Mouse (Mus musculus): ENCODE results near the gene Tex37.

The Tex37 gene

GRCm38 (mm10) chr6:70918827-70919226 is at the start of gene Tex37:
Gene Tex37, minus strand, starts transcription at chr6:70918927.
- peaks cover 10% of the 10 kb centered on the region for H3K4me1 ChIP-seq (replicated peaks; ENCODE audit: low read depth, low read length)
- no peak within 1 kb of the TSS for H3K4me3 ChIP-seq (replicated peaks; ENCODE audit: low read length)
- H3K36me3 ChIP-seq (ENCODE audit: insufficient read depth, low read length) = no peaks in the 10 kb centered on the region
- H3K27me3 ChIP-seq (ENCODE audit: insufficient read depth, low read length) = peaks cover 30% of the 10 kb centered on the region
- TF ChIP-seq NANOG (IDR thresholded peaks at IDR 0.05; ENCODE audit: borderline replicate concordance, low read length) (no peak), POU5F1 (IDR thresholded peaks at IDR 0.05; ENCODE audit: borderline replicate concordance, low read length) (no peak), CTCF (conservative IDR thresholded peaks at IDR 0.05; ENCODE audit: low read length) (no peak)
- H3K9me3 ChIP-seq (ENCODE audit: low read length) = no peaks in the 10 kb centered on the region

- Histone ChIP-seq H3K4me3 (replicated peaks; ENCODE audit: low read length) (no peak overlapping the region), H3K27me3 (ENCODE audit: insufficient read depth, low read length) (peaks cover 49% of the 10 kb centered on the region), H3K9me3 (ENCODE audit: low read length) (no peaks in the 10 kb centered on the region), H3K4me1 (replicated peaks; ENCODE audit: low read depth, low read length) (peaks cover 65% of the 10 kb centered on the region), H3K36me3 (ENCODE audit: insufficient read depth, low read length) (no peaks in the 10 kb centered on the region)
- no peak for TF ChIP-seq POU5F1 (IDR thresholded peaks at IDR 0.05; ENCODE audit: borderline replicate concordance, low read length)
- no peak for TF ChIP-seq CTCF (conservative IDR thresholded peaks at IDR 0.05; ENCODE audit: low read length)
- TF ChIP-seq NANOG (IDR thresholded peaks at IDR 0.05; ENCODE audit: borderline replicate concordance, low read length) = no peak
Observed at GRCm38 (mm10) chr6:70968291-70968690, 49.6 kb upstream of the Tex37 start.

GRCm38 (mm10) chr6:70967422-70967821 is 48.7 kb upstream of the Tex37 start:
- TF ChIP-seq POU5F1 (IDR thresholded peaks at IDR 0.05; ENCODE audit: borderline replicate concordance, low read length) (no peak), NANOG (IDR thresholded peaks at IDR 0.05; ENCODE audit: borderline replicate concordance, low read length) (no peak), CTCF (conservative IDR thresholded peaks at IDR 0.05; ENCODE audit: low read length) (no peak)
- peaks cover 49% of the 10 kb centered on the region for H3K27me3 ChIP-seq (ENCODE audit: insufficient read depth, low read length)
- H3K4me3 ChIP-seq (replicated peaks; ENCODE audit: low read length) = peak overlapping the region; percentile 69
- H3K36me3 ChIP-seq (ENCODE audit: insufficient read depth, low read length) = no peaks in the 10 kb centered on the region
- H3K9me3 ChIP-seq (ENCODE audit: low read length) = no peaks in the 10 kb centered on the region
- H3K4me1 ChIP-seq (replicated peaks; ENCODE audit: low read depth, low read length) = peaks cover 74% of the 10 kb centered on the region

GRCm38 (mm10) chr6:70965694-70966093 is 47.0 kb upstream of the Tex37 start:
- peak overlapping the region; percentile 29; the same call in 1 of the 2 replicates for H3K4me3 ChIP-seq (replicated peaks; ENCODE audit: low read length)
- H3K27me3 ChIP-seq (ENCODE audit: insufficient read depth, low read length) = peaks cover 48% of the 10 kb centered on the region
- H3K4me1 ChIP-seq (replicated peaks; ENCODE audit: low read depth, low read length) = peaks cover 71% of the 10 kb centered on the region
- no peaks in the 10 kb centered on the region for H3K9me3 ChIP-seq (ENCODE audit: low read length)
- H3K36me3 ChIP-seq (ENCODE audit: insufficient read depth, low read length) = peaks cover 7% of the 10 kb centered on the region; the same call in 1 of the 2 replicates
- TF ChIP-seq POU5F1 (IDR thresholded peaks at IDR 0.05; ENCODE audit: borderline replicate concordance, low read length) (no peak), CTCF (conservative IDR thresholded peaks at IDR 0.05; ENCODE audit: low read length) (no peak), NANOG (IDR thresholded peaks at IDR 0.05; ENCODE audit: borderline replicate concordance, low read length) (no peak)

- peaks cover 50% of the 10 kb centered on the region for H3K27me3 ChIP-seq (ENCODE audit: insufficient read depth, low read length)
- H3K4me1 ChIP-seq (replicated peaks; ENCODE audit: low read depth, low read length) = peaks cover 71% of the 10 kb centered on the region
- H3K36me3 ChIP-seq (ENCODE audit: insufficient read depth, low read length) = peaks cover 9% of the 10 kb centered on the region; the same call in 1 of the 2 replicates
- TF ChIP-seq NANOG (IDR thresholded peaks at IDR 0.05; ENCODE audit: borderline replicate concordance, low read length) (peak; percentile 48; the same call in 1 of the 2 replicates), CTCF (conservative IDR thresholded peaks at IDR 0.05; ENCODE audit: low read length) (no peak), POU5F1 (IDR thresholded peaks at IDR 0.05; ENCODE audit: borderline replicate concordance, low read length) (peak; percentile 94)
- no peak overlapping the region for H3K4me3 ChIP-seq (replicated peaks; ENCODE audit: low read length)
- no peaks in the 10 kb centered on the region for H3K9me3 ChIP-seq (ENCODE audit: low read length)
Observed at GRCm38 (mm10) chr6:70964116-70964830, 45.5 kb upstream of the Tex37 start.

DNA sequence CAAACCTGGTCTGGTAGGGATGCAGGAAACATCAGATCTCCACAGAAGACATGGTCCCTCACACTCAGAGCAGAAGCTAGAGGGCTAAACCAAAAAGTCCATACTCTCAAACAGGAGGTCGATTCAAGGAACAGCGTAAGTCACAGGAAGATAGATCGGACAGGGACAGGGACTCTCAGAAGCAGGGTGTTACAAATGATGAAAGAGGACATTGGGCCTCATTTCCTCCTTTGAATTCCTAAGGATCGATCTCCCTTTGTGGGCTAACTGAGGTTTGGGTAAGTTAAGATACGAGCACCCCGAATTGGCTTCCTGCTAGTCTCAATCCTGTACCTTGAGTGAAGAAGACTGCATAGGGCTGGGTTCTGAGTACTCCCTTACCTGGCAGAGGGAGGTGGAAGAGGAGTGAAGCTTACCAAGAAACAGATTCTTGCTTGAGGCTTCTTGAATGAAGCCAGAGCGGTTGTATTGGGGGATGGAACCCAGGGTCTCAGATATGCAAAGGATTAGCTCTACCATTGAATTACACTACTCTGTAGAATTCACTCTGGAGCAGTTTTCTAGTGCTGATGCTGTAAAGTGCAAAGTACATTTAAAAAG is 38.7 kb upstream of the Tex37 start:
- Histone ChIP-seq H3K36me3 (ENCODE audit: insufficient read depth, low read length) (peaks cover 9% of the 10 kb centered on the region; the same call in 1 of the 2 replicates), H3K27me3 (ENCODE audit: insufficient read depth, low read length) (peaks cover 91% of the 10 kb centered on the region), H3K9me3 (ENCODE audit: low read length) (no peaks in the 10 kb centered on the region), H3K4me3 (replicated peaks; ENCODE audit: low read length) (peak overlapping the region; percentile 83), H3K4me1 (replicated peaks; ENCODE audit: low read depth, low read length) (peaks cover 30% of the 10 kb centered on the region)
- TF ChIP-seq POU5F1 (IDR thresholded peaks at IDR 0.05; ENCODE audit: borderline replicate concordance, low read length) (no peak), CTCF (conservative IDR thresholded peaks at IDR 0.05; ENCODE audit: low read length) (no peak), NANOG (IDR thresholded peaks at IDR 0.05; ENCODE audit: borderline replicate concordance, low read length) (no peak)

DNA sequence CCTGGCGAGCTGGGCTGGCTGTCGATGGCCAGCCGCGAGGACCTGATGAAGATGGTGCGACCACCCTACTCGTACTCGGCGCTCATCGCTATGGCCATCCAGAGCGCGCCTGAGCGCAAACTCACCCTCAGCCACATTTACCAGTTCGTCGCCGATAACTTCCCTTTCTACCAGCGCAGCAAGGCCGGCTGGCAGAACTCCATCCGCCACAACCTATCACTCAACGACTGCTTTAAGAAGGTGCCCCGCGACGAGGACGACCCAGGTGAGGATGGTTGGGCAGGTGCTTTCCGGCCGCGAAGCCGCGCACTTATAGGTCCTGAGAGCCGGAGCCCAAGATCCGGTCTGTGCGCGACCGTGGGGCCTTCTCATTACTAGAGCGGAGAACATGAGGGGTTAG is 38.2 kb upstream of the Tex37 start:
- Histone ChIP-seq H3K4me3 (replicated peaks; ENCODE audit: low read length) (peak overlapping the region; percentile 83), H3K4me1 (replicated peaks; ENCODE audit: low read depth, low read length) (peaks cover 30% of the 10 kb centered on the region), H3K9me3 (ENCODE audit: low read length) (no peaks in the 10 kb centered on the region), H3K36me3 (ENCODE audit: insufficient read depth, low read length) (peaks cover 9% of the 10 kb centered on the region; the same call in 1 of the 2 replicates), H3K27me3 (ENCODE audit: insufficient read depth, low read length) (peaks cover 92% of the 10 kb centered on the region)
- TF ChIP-seq NANOG (IDR thresholded peaks at IDR 0.05; ENCODE audit: borderline replicate concordance, low read length) = no peak
- TF ChIP-seq POU5F1 (IDR thresholded peaks at IDR 0.05; ENCODE audit: borderline replicate concordance, low read length) = no peak
- no peak for TF ChIP-seq CTCF (conservative IDR thresholded peaks at IDR 0.05; ENCODE audit: low read length)

DNA sequence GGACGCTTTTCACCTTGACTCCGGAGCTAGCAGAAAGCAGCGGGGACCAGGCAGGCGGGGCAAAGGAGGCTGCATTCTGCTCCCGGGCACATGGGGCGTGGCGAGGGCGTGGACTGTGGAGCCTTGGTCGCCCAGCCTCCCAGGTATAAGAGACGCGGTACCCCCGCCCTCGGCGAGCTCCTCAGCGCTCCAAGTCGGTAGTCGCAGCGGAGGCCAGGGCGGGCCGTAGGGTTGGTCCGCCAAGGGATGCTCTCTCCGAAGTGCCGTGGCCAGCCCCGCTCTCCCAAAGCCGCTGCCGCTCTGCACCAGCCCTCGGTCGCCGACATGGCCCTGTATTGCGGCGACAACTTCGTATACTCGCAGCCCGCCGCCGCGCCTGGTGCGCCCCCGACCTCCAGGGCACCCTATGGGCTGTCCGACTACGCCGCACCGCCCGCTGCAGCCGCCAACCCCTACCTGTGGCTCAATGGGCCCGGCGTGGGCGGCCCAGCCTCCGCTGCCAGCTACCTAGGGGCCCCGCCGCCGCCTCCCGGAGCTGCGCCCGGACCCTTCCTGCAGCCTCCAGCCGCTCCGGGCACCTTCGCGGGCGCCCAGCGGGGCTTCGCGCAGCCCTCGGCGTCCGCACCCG is 37.7 kb upstream of the Tex37 start, which contains the start of gene Foxi3:
Gene Foxi3 (plus strand): TSS at position 247 of the 628 bp plus-strand sequence.
- Histone ChIP-seq H3K9me3 (ENCODE audit: low read length) (no peaks in the 10 kb centered on the region), H3K4me3 (replicated peaks; ENCODE audit: low read length) (peak within 1 kb of the TSS; percentile 83), H3K27me3 (ENCODE audit: insufficient read depth, low read length) (peaks cover 92% of the 10 kb centered on the region), H3K36me3 (ENCODE audit: insufficient read depth, low read length) (peaks cover 8% of the 10 kb centered on the region; the same call in 1 of the 2 replicates), H3K4me1 (replicated peaks; ENCODE audit: low read depth, low read length) (peaks cover 30% of the 10 kb centered on the region)
- TF ChIP-seq NANOG (IDR thresholded peaks at IDR 0.05; ENCODE audit: borderline replicate concordance, low read length) (no peak), CTCF (conservative IDR thresholded peaks at IDR 0.05; ENCODE audit: low read length) (no peak), POU5F1 (IDR thresholded peaks at IDR 0.05; ENCODE audit: borderline replicate concordance, low read length) (no peak)
